Mouse (Mus musculus) testis, adult 2 months (tissue): ENCODE results near the gene Tldc1. TPM values are rescaled to one million over a fixed set of nuclear protein-coding genes. Genes with fewer than 3 reads are reported as not detected.
A peak's percentile ranks its signal among the peaks of the same experiment; 100 is the strongest.

Experiments
- H3K27ac ChIP-seq: fragments of 200-500 bp; 2 replicates; pipeline ENCODE4 v1.5.1; 2012; ENCODE audit warnings: low read depth, low read length; ENCODE audit not compliant: control insufficient read depth, insufficient read depth
- H3K27me3 ChIP-seq: fragments of 200-500 bp; 2 replicates; pipeline ENCODE4 v1.6.1; 2012; ENCODE audit warnings: mild to moderate bottlenecking, low read length, moderate library complexity; ENCODE audit not compliant: control insufficient read depth, insufficient read depth
- H3K36me3 ChIP-seq: fragments of 200-500 bp; 2 replicates; pipeline ENCODE4 v1.6.1; 2012; ENCODE audit warnings: mild to moderate bottlenecking, low read length; ENCODE audit not compliant: control insufficient read depth, insufficient read depth
- H3K4me1 ChIP-seq: fragments of 200-500 bp; 2 replicates; pipeline ENCODE4 v1.6.1; 2012; ENCODE audit warnings: low read length; ENCODE audit not compliant: control insufficient read depth, insufficient read depth
- H3K4me3 ChIP-seq: fragments of 200-500 bp; 2 replicates; pipeline ENCODE4 v1.5.1; 2012; ENCODE audit warnings: low read depth, mild to moderate bottlenecking, low read length, moderate library complexity, mixed read lengths; ENCODE audit not compliant: control insufficient read depth
- CTCF ChIP-seq: fragments of 200-500 bp; IDR thresholded peaks from 2 replicates; pipeline ENCODE4 v1.5.1; 2012; ENCODE audit warnings: low read depth, mild to moderate bottlenecking, inconsistent platforms, low read length, moderate library complexity; ENCODE audit not compliant: control insufficient read depth, insufficient read depth, insufficient replicate concordance
- POLR2A ChIP-seq: fragments of 200-500 bp; IDR thresholded peaks from 2 replicates; pipeline ENCODE4 v1.6.1; 2012; ENCODE audit warnings: low read depth, mild to moderate bottlenecking, inconsistent platforms, low read length, moderate library complexity; ENCODE audit not compliant: control insufficient read depth
- polyA plus RNA-seq: library from polyadenylated mRNA; depleted of rRNA; stranded (reverse); fragments of >200 nt; gene quantifications from 2 replicates; pipeline ENCODE4 v1.2.3, GENCODE M21; 2012

Tldc1 gene
- polyA plus RNA-seq, 1 experiment, result 6.8 TPM

GRCm38 (mm10) chr8:119810127-119810868 lies 32.1 kb upstream of the Tldc1 start:
- no peaks in the 10 kb centered on the region for H3K36me3 ChIP-seq
- TF ChIP-seq POLR2A (no peak), CTCF (no peak)
- H3K4me1 ChIP-seq, result peaks cover 2% of the 10 kb centered on the region
- no peak overlapping the region for H3K27ac ChIP-seq
- H3K4me3 ChIP-seq, result no peak overlapping the region
- H3K27me3 ChIP-seq, result no peaks in the 10 kb centered on the region

- no peaks in the 10 kb centered on the region for H3K27me3 ChIP-seq
- no peak overlapping the region for H3K27ac ChIP-seq
- H3K36me3 ChIP-seq, result no peaks in the 10 kb centered on the region
- H3K4me1 ChIP-seq, result peaks cover 2% of the 10 kb centered on the region
- H3K4me3 ChIP-seq, result no peak overlapping the region
- no peak for TF ChIP-seq CTCF
- TF ChIP-seq POLR2A, result no peak
Observed at GRCm38 (mm10) chr8:119809620-119810019, 31.4 kb upstream of the Tldc1 start.

GRCm38 (mm10) chr8:119807687-119808086 lies 29.5 kb upstream of the Tldc1 start:
- Histone ChIP-seq H3K27ac (no peak overlapping the region), H3K4me1 (no peaks in the 10 kb centered on the region; the same call in 1 of the 2 replicates), H3K36me3 (no peaks in the 10 kb centered on the region), H3K27me3 (no peaks in the 10 kb centered on the region), H3K4me3 (no peak overlapping the region)
- TF ChIP-seq POLR2A (no peak), CTCF (no peak)

- Histone ChIP-seq H3K27ac (no peak overlapping the region), H3K27me3 (no peaks in the 10 kb centered on the region), H3K4me3 (no peak overlapping the region), H3K4me1 (no peaks in the 10 kb centered on the region; the same call in 1 of the 2 replicates), H3K36me3 (no peaks in the 10 kb centered on the region)
- TF ChIP-seq POLR2A (no peak), CTCF (no peak)
Observed at GRCm38 (mm10) chr8:119806422-119807263, 28.4 kb upstream of the Tldc1 start.

- no peak overlapping the region for H3K27ac ChIP-seq
- TF ChIP-seq POLR2A, result no peak
- TF ChIP-seq CTCF, result no peak
- H3K27me3 ChIP-seq, result no peaks in the 10 kb centered on the region
- no peaks in the 10 kb centered on the region for H3K36me3 ChIP-seq
- peaks cover 2% of the 10 kb centered on the region for H3K4me1 ChIP-seq
- H3K4me3 ChIP-seq, result no peak overlapping the region
Observed at GRCm38 (mm10) chr8:119805275-119805674, 27.1 kb upstream of the Tldc1 start.

- no peak overlapping the region for H3K27ac ChIP-seq
- no peaks in the 10 kb centered on the region for H3K27me3 ChIP-seq
- no peaks in the 10 kb centered on the region for H3K36me3 ChIP-seq
- H3K4me3 ChIP-seq, result no peak overlapping the region
- H3K4me1 ChIP-seq, result peaks cover 18% of the 10 kb centered on the region
- TF ChIP-seq CTCF, result peak; percentile 60; the same call in 1 of the 2 replicates
- no peak for TF ChIP-seq POLR2A
Observed at GRCm38 (mm10) chr8:119802592-119802991, 24.4 kb upstream of the Tldc1 start.

GRCm38 (mm10) chr8:119801168-119801567 lies 23.0 kb upstream of the Tldc1 start:
- Histone ChIP-seq H3K4me3 (no peak overlapping the region), H3K27me3 (no peaks in the 10 kb centered on the region), H3K27ac (no peak overlapping the region), H3K36me3 (no peaks in the 10 kb centered on the region), H3K4me1 (peaks cover 21% of the 10 kb centered on the region)
- TF ChIP-seq CTCF, result no peak
- no peak for TF ChIP-seq POLR2A
